Mouse (Mus musculus): ENCODE data around the gene Zfp318.

Gene Zfp318

GRCm38 (mm10) chr17:46452683-46453082 lies 69.2 kb downstream of the Zfp318 start:
- no peak for DNase-seq

- DNase-seq, result no peak
Observed at GRCm38 (mm10) chr17:46453302-46453948, 69.9 kb downstream of the Zfp318 start.

GRCm38 (mm10) chr17:46453970-46454411 lies 70.5 kb downstream of the Zfp318 start:
- no peak for DNase-seq

GRCm38 (mm10) chr17:46454539-46454938 lies 71.0 kb downstream of the Zfp318 start:
- DNase-seq, result no peak

GRCm38 (mm10) chr17:46455110-46455691 lies 71.7 kb downstream of the Zfp318 start:
- peak; percentile 44 for DNase-seq

GRCm38 (mm10) chr17:46457791-46458190 lies 74.3 kb downstream of the Zfp318 start:
- peak; percentile 61 for DNase-seq

- no peak for DNase-seq
Observed at GRCm38 (mm10) chr17:46458439-46458838, 74.9 kb downstream of the Zfp318 start.

GRCm38 (mm10) chr17:46460673-46461072 lies 77.1 kb downstream of the Zfp318 start:
- no peak for DNase-seq

GRCm38 (mm10) chr17:46461347-46461746 lies 77.8 kb downstream of the Zfp318 start:
- DNase-seq, result no peak

GRCm38 (mm10) chr17:46462226-46462625 lies 78.7 kb downstream of the Zfp318 start:
- no peak for DNase-seq

GRCm38 (mm10) chr17:46467830-46468229 lies 84.3 kb downstream of the Zfp318 start:
- DNase-seq, result no peak
